Mouse (Mus musculus) hindbrain, postnatal 0 days (tissue): Measurements from ENCODE around the gene Rfx4. TPM values are rescaled to one million over a fixed set of nuclear protein-coding genes. Genes with fewer than 3 reads are reported as not detected.

Experiments
- ATAC-seq: fragments of 200-750 bp; cut with Nextera tagmentation; 2 replicates; pipeline ENCODE4 v1.8.0; 2017; ENCODE audit warnings: mild to moderate bottlenecking, moderate TSS enrichment, moderate library complexity
- DNase-seq: peaks from one replicate; pipeline ENCODE4 v3.0.0-alpha.2; 2015; ENCODE audit warnings: low spot score
- H3K27ac ChIP-seq: fragments of 300-500 bp; sonication (generic); 2 replicates; pipeline ENCODE4 v1.5.1; 2014; ENCODE audit warnings: mild to moderate bottlenecking
- H3K27me3 ChIP-seq: fragments of 300-500 bp; sonication (generic); 2 replicates; pipeline ENCODE4 v1.6.1; 2014; ENCODE audit warnings: low read length, mixed read lengths; ENCODE audit not compliant: insufficient read depth
- H3K36me3 ChIP-seq: fragments of 300-500 bp; sonication (generic); 2 replicates; pipeline ENCODE4 v1.6.1; 2014; ENCODE audit warnings: low read length, mixed read lengths; ENCODE audit not compliant: insufficient read depth
- H3K4me1 ChIP-seq: fragments of 300-500 bp; sonication (generic); 2 replicates; pipeline ENCODE4 v1.6.1; 2014; ENCODE audit warnings: antibody characterized with exemption, low read length, mixed read lengths; ENCODE audit not compliant: insufficient read depth
- H3K4me2 ChIP-seq: fragments of 300-500 bp; sonication (generic); 2 replicates; pipeline ENCODE4 v1.6.1; 2014; ENCODE audit warnings: low read depth, mild to moderate bottlenecking, low read length, moderate library complexity, mixed read lengths
- H3K4me3 ChIP-seq: fragments of 300-500 bp; sonication (generic); 2 replicates; pipeline ENCODE4 v1.5.1; 2014; ENCODE audit warnings: low read length
- H3K9ac ChIP-seq: fragments of 300-500 bp; sonication (generic); replicated peaks from 2 replicates; pipeline ENCODE4 v1.6.1; 2014; ENCODE audit warnings: mild to moderate bottlenecking, low read length, moderate library complexity, mixed read lengths
- H3K9me3 ChIP-seq: fragments of 300-500 bp; sonication (generic); 2 replicates; pipeline ENCODE4 v1.6.1; 2016; ENCODE audit warnings: low read length, mixed read lengths
- CTCF ChIP-seq: IDR thresholded peaks from 2 replicates; pipeline ENCODE4 v1.5.1; 2016; ENCODE audit warnings: antibody characterized with exemption, control low read depth, low read depth
- WGBS: fragments of 180-500 bp; shearing (Covaris S2); extraction: QIAGEN DNeasy Blood & Tissue Kit; methylation state at CpG from one replicate; pipeline ENCODE4 v1.1.7; 2014; 5-methylcytosine and 5-hydroxymethylcytosine counted together
- polyA plus RNA-seq: library from polyadenylated mRNA; unstranded; fragments of >200 nt; fragmentation: Nextera tagmentation; extraction: Ambion mirVana; gene quantifications from 2 replicates; pipeline ENCODE4 v1.2.1, GENCODE M21; 2015
- total RNA-seq: library from RNA; depleted of rRNA; stranded (reverse); fragments of >200 nt; gene quantifications from 2 replicates; pipeline ENCODE4 v1.2.3, GENCODE M21; 2014

Gene Rfx4
- total and polyA plus RNA-seq, 2 experiments from 2014 or later = 16.1 to 16.7 TPM

DNA sequence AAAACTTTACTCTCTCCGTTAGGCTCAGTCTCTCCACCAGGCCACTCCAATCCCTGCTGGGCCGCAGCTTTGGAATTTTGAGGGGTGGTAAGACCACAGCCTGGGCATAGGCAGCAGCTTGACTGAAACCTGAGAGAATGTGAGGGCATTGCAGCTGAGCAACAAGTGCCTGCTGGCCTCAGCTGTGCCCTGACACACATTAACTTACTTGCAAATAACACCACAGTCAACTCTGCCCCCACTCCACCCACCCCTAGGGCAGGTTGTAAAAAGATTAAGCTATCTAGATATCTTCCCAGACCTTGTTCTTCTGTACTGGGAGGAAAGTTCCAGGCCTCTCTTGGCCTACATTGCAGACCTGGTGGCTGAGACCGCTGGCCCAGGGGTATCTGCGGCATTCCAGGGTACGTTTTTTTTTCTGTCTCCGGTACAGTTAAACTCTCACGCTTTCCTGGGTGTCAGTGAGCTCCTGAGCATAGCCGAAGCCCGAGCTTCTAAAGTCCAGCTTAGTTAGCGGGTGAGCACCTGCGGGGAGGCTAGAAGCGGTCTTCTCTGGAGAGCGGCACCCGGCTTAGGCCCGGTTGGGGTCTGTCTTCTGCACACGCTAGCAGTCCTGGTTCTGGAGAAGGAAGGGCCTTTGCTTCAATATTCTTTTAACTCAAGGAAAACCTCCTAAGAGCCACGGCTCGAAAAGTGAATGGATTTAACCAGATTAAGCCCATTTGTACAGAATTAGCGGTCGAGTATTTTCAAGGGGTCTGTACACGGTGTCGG is 1.8 kb downstream of the Rfx4 start:
- Histone ChIP-seq H3K4me1 (peaks cover 15% of the 10 kb centered on the region), H3K4me2 (peak overlapping the region; percentile 77), H3K36me3 (no peaks in the 10 kb centered on the region), H3K4me3 (peak overlapping the region; percentile 49), H3K27ac (peak overlapping the region; percentile 84), H3K27me3 (peaks cover 19% of the 10 kb centered on the region; the same call in 1 of the 2 replicates), H3K9me3 (no peaks in the 10 kb centered on the region), H3K9ac (peak overlapping the region; percentile 54)
- ATAC-seq (no peak), DNase-seq (peak; percentile 41)
- TF ChIP-seq CTCF = no peak
- 11% methylated on average over 22 of the region's 22 CpGs for WGBS

DNA sequence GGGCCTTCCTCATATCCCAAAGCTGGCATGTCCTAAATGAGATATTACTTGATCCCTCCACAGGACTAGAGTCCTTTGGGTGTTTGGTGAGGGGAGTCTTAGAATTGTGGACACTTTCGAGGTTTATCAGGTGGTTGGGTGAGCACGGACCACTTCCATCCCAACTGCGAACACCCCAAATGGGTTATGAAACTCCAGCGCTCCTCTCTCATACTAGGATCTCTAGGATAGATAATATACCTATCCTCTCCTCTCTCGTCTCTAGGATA is 2.3 kb downstream of the Rfx4 start:
- peak overlapping the region; percentile 49 for H3K4me3 ChIP-seq
- no peak for TF ChIP-seq CTCF
- no peaks in the 10 kb centered on the region for H3K36me3 ChIP-seq
- peaks cover 19% of the 10 kb centered on the region; the same call in 1 of the 2 replicates for H3K27me3 ChIP-seq
- H3K9me3 ChIP-seq = no peaks in the 10 kb centered on the region
- peak overlapping the region; percentile 77 for H3K4me2 ChIP-seq
- DNase-seq (no peak), ATAC-seq (no peak)
- H3K9ac ChIP-seq = peak overlapping the region; percentile 54
- 18% methylated on average over 5 of the region's 5 CpGs for WGBS
- peak overlapping the region; percentile 84; the same call in 1 of the 2 replicates for H3K27ac ChIP-seq
- peaks cover 15% of the 10 kb centered on the region for H3K4me1 ChIP-seq

DNA sequence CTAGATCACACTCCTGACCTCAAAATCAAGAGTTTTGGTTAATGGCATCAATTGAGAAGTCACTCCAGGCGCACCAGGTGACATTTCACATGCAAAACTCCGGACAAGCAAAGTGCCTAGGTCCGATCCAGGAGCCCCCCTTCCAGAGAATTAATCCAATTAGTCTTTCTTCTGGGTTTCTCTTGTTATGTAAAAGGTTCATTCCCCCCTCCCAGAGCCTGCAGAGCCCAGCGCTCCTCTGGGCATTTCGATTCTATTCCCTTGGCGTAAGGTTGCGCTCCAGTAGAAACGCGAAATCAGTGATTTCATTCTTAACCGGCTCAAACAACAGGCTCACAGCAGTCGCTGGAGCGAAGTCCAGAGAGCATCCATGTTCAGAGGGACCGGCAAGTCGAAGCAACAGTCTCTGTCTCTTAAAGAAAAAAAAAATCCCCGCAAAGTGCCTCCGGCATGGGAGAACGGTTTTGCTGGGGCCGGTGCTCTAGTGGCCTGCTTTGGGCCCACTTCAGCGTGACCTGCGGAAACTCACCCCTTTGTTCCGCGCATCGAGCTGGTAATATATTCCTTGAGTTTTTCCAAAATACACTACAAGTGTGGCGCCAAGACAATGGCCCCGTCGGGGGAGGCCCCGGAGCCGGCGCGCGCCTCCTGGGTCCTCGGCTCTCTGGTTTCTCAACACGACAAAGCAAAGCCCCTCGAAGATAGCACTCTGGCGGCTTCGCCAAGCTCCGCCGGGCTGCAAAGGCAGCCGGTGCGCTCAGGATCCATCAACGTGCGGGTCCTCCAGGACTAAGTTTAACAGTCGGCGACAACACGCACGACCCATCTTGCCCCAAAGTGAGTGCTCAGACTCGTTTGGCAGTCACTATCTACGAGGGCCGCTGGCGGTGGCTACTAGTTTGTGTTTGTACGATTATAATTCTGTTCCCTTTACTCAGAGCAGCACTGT is 2.9 kb downstream of the Rfx4 start:
- Histone ChIP-seq H3K27ac (peak overlapping the region; percentile 84; the same call in 1 of the 2 replicates), H3K36me3 (no peaks in the 10 kb centered on the region), H3K4me2 (peak overlapping the region; percentile 77), H3K9ac (peak overlapping the region; percentile 54), H3K9me3 (no peaks in the 10 kb centered on the region), H3K4me3 (peak overlapping the region; percentile 49), H3K4me1 (peaks cover 15% of the 10 kb centered on the region), H3K27me3 (peaks cover 19% of the 10 kb centered on the region; the same call in 1 of the 2 replicates)
- 5% methylated on average over 51 of the region's 51 CpGs for WGBS
- DNase-seq (peak; percentile 33), ATAC-seq (no peak)
- no peak for TF ChIP-seq CTCF

DNA sequence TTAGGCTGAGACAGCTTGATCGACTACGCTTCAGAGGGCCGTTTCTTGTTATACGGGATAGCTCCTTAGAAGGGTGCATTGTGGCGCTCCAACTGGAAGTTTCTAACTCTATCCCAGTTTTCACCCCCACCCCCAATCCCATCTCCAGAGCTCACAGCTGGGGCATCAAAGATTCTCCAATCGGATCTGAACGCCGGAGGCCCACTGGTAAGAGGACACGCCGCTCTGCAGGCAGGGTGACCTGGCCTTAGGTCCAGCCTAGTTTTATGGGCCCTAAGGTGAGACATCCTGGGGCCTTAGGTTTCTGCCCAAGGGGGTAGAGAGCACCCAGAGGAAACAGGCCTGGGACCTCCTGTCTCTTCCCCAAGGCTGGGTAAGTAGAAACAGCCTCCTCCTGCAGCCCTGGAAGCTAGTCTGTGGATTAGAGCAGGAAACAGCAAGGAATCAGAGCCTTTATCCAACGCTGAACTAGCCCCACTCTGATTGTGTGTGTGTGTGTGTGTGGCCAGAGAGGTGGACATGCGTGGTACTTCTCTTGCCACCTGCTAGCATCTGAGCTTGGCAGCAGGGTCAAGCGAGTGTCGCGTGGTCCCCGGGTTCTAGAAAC is 3.8 kb downstream of the Rfx4 start:
- Histone ChIP-seq H3K36me3 (no peaks in the 10 kb centered on the region), H3K9me3 (no peaks in the 10 kb centered on the region), H3K4me2 (peak overlapping the region; percentile 77), H3K9ac (peak overlapping the region; percentile 54), H3K27me3 (peaks cover 19% of the 10 kb centered on the region; the same call in 1 of the 2 replicates), H3K4me1 (peaks cover 15% of the 10 kb centered on the region), H3K27ac (peak overlapping the region; percentile 84), H3K4me3 (peak overlapping the region; percentile 49)
- 8% methylated on average over 16 of the region's 16 CpGs for whole genome bisulfite sequencing
- ATAC-seq = no peak; the same call in 1 of the 2 replicates
- DNase-seq = peak; percentile 12
- TF ChIP-seq CTCF = no peak

DNA sequence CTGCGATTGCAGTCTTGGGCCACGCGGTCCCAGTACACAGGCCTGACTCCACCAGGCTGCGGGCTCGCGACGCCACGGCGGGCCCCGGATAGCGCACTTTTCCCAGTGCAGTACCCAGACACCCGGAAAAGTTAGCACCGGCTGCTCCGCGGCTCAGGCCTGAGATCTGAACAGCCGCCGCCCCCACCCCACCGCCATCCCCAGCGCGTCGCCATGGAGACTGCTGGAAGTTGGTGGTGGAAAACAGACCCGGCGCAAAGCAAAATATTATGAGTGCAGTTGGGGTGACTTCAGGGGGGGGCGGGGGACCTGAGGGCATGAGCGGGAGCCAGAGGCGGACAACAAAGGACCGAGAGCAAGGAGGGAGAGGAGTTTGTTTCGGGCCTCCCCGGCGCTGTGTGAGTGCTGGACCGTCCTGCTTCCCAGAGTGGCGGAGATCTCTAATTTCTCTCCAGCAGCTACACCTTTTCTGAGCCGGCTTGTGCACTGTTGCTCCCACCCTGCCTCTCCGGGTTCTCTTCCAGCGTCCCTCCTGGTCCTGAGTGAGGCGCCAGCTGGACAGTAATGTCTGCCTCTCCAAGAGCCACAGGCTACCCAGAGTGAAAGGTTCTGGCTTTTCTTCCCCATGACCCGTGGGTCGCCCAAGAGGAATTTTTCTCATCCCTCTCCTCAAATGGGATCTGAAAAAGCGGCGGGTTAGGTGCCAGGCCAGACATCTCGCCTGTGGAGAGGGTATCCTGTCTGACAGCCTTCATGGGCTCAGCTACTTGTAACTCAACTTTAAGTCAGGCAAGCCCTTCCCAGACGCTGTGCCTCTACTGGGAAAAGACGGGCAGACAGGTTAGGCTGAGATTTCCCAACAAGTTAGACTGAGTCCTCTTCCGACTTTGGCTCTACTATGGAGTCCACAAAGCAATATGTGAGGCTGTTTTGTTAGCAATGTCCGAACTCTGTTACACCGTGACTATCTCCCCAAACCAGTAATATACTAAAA is 4.6 kb downstream of the Rfx4 start:
- H3K4me1 ChIP-seq = peaks cover 15% of the 10 kb centered on the region
- peak overlapping the region; percentile 49 for H3K4me3 ChIP-seq
- H3K9ac ChIP-seq = peak overlapping the region; percentile 54
- H3K27ac ChIP-seq = peak overlapping the region; percentile 84
- TF ChIP-seq CTCF = no peak
- H3K36me3 ChIP-seq = no peaks in the 10 kb centered on the region
- DNase-seq = peak; percentile 74
- ATAC-seq = peak; percentile 69
- peaks cover 19% of the 10 kb centered on the region; the same call in 1 of the 2 replicates for H3K27me3 ChIP-seq
- no peaks in the 10 kb centered on the region for H3K9me3 ChIP-seq
- WGBS = 6% methylated on average over 45 of the region's 46 CpGs
- peak overlapping the region; percentile 77 for H3K4me2 ChIP-seq
